Mouse (Mus musculus) right cerebral cortex, postnatal 14 days (tissue): ENCODE results near the gene Zfp781.
"Not testable (repeated sequence)": the region's sequence is repeated elsewhere in the genome, so short reads cannot be mapped to it uniquely, and the experiment has no call there.

ENCODE experiments used
- DNase-seq: peaks from one replicate; pipeline ENCODE4 v3.0.0; 2022

Gene Zfp781

GRCm38 (mm10) chr10:81929842-81930743 is at the start of gene Zfp781:
Gene Zfp781, minus strand, starts transcription at chr10:81930480.
- DNase-seq, result not testable (repeated sequence)

DNA sequence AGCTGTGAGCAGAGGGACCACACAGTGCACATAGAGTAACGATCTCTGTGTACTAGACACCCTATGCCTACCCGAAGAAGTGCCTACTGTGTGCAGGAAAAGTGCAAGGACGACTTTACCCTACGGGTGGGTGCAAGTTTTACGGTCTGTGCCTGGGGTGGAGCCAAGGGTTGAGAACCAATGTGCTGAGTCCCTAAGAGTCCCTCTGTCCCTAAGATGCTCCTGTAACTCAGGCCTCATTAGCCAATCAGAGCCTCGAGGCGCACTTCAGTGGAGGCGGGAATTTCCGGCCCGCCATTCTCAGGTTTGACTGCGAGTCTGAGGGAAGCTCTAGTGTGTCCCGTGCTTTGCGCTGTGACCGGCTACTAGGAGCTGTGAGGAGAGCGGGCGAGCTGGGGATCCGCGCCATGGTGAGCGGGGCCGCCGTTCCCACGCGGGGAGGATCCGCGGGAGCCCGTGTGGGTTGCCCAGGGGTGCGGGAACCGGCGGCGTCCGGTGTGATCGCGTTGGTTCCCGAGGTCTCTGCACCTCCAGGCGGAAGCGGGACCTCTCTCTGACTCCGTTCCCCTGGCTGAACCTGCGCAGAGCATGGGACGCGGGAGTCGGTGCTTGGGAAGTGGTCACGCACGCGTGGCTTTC is 48.2 kb upstream of the Zfp781 start:
- DNase-seq, result not testable (repeated sequence)

- DNase-seq, result not testable (repeated sequence)
Measured at GRCm38 (mm10) chr10:81930744-81931118, 451 bp upstream of the Zfp781 start.

DNA sequence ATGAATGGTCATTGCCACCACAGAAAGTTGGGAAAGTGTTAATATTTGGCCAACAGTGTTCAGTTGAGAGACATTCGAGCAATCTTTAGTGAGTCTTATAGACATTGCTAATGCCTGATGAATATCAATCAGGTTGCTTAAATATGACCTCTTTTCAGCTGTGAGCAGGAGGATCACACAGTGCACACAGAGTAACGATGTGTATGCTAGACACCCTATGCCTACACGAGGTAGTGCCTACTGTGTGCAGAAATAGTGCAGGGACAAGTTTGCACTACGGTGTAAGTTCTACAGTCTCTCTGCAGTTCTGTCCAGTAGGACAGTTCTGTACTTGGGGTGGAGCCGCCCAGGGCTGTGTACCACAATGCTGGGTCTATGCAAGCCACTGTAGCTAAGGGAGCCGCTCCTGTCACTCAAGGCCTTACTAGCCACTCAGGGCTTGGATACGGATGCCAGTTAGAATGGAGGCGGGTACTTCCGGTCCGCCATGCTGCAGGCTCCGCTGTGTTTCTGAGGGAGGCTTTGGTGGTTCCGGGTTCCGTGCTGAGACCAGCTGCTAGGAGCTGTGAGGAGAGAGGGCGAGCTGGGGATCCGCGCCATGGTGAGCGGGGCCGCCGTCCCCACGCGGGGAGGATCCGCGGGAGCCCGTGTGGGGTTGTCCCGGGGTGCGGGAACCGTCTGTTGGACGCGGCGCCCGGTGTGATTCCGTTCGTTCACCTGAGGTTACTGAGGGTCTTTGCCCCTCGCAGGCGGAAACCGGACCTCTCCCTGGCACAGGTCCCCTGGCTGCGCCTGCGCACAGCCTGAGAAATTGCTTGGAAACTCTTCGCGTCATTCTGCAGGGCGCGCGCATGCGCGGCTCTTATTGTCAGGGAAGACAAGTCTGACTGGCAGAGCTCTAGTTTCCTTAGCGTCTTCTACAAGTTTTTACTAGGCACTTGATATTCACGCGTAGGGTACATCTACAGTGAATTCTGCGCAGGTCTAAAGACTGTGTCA is 66.6 kb downstream of the Zfp781 start, which contains the start of gene Gm32687:
Gene Gm32687, plus strand, starts transcription at position 526 of the 999 bp plus-strand sequence.
- DNase-seq, result peak; percentile 2
